Mouse (Mus musculus) adipocyte (in vitro differentiated cells): ENCODE data around the gene Idua.
A peak's percentile ranks its signal among the peaks of the same experiment; 100 is the strongest.

Experiments
- DNase-seq: peaks from one replicate; pipeline ENCODE4 v3.0.0-alpha.2; 2016; ENCODE audit warnings: low spot score

The Idua gene

GRCm38 (mm10) chr5:108726557-108727248 is 66.6 kb downstream of the Idua start:
- peak; percentile 75 for DNase-seq

DNA sequence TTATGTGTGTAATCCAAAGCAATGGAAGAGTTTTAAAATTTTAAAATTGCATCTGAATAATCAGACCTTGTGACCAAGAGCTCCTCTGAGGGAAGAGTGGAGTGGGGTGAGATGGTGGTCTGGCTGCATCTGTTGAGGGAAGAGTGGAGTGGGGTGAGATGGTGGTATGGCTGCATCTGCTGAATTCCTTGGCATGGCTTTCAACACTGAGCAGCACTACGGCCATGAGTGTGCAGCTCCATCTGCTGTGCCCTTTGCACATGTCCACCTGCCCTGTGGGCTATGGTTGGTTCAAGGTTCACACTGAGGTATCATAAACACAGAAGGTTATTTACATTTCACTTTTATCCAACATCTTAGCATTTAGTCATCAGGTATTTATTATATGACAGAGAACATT is 67.3 kb downstream of the Idua start:
- DNase-seq, result no peak
